Mouse (Mus musculus): ENCODE data around the gene Cd46. TPM values are rescaled to one million over a fixed set of nuclear protein-coding genes. Genes with fewer than 3 reads are reported as not detected.

The Cd46 gene
- total RNA-seq, 2 experiments from 2014 or later = 1.3 to 2.0 TPM

DNA sequence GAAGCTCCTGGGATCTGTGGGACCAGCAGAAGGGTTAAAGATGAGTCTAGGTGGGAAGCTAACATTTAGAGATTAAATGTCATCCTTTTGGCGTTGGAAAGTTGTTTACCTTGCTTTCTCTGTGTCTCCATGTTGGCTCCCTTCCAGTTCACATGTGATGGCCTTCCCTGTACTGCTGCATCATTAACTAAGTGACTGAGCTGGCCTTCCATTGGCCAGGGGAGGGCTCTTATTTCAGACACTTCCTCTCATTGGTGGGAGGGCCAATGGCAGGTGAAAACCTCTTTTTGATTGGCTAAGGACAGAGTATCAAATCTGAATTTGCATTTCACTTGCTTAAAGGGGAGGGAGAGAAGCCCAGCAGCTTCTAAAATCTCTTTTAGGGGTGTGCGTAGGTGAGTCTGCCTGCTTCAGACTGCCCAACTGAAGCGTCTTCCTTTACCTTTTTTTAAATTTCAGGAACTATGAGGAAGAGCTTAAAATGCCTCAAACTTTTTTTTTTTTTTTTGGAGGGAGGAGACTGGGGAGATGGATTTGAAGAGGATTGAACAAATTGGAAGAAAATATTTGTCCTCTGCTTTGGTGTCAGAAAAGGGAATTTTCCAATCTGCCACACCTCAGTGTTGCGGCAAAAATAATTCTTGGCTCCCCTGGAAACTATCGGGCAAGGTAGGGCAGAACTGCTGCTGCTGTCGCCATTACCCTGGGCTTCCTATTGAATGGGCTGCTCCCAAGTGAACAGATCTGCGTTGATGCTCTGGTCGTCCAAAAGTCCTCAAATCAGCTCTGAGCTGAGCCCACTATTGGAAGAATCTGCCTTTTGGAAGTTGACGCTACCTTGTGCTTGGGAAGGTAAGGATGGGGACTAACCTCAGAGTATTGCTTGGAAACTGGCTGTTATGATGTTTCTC lies 73.7 kb downstream of the Cd46 start:
- DNase-seq = peak; percentile 80

DNA sequence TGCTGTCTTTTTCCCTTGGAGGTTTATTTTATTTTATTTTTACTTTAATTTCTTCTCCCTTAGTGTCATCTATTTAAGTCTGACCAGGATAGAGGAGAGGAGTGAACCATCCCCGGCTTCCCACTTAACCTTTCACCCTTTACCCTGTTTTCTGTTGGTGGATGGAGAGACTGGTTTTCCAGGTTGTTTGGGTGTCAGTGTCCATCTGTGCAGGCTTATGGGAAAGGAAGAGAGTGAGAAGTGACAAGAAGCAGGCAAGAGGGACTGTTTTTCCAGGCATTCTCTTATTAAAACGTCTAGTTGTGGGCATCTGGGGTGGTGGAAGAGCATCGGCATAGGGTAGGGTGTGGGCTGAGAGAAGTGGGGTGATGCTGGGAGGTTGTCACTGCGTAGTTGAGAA lies 74.4 kb downstream of the Cd46 start:
- DNase-seq = no peak

DNA sequence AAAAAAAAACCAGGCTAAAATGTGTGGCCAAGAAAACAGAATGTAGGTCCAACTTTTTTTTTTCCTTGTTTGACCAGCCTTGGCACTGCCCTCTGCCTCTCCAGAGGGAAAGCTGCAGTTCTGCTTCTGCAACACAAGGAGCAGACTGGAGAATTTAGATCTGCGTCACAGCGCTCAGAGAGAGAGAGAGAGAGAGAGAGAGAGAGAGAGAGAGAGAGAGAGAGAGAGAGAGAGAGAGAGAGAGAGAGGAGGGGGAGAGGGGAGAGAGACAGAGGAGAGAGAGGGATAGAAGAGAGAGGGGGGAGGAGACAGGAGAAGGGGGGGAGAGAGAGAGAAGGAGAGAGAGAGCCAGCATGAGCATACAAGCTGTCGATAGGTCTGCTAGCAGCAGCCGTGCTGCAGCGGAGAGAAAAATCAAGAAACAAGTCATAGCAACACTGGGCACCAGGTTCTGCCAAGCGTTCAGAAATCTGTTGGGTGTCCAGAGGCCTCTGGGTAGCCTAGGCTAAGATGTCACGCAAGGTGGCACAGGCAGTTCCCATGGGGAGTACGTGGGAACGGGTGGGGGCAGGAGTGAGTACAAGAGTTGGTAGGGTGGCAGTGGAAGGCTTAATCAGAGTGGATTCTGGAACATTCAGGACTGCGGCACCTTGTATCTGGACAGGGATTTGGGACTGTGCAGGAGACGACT lies 75.1 kb downstream of the Cd46 start:
- DNase-seq = peak; percentile 59 to 71

- DNase-seq = no peak
Measured at GRCm38 (mm10) chr1:195015281-195015680, 76.8 kb downstream of the Cd46 start.

- DNase-seq = no peak
Measured at GRCm38 (mm10) chr1:195014201-195014885, 77.7 kb downstream of the Cd46 start.

GRCm38 (mm10) chr1:195012531-195012930 lies 79.5 kb downstream of the Cd46 start:
- DNase-seq = no peak

DNA sequence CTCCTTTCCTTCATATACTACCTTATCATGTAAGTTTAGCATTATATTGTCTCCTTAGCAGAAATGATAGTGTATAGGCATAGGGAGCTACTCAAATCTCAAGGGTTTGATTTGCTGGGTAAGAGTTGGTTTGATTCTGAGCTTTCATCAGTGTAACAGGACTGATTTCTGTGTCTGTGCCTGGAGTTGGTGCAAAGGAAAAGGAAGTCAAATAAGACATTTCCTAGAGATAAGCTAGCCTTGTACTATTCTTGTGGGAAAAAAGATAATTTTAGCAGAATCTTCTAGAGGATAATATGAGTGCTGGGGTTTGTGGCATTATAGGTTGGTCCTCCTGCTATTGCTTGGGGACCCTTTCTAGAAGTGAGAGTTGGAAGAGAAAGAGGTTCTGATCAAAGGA lies 85.8 kb downstream of the Cd46 start:
- DNase-seq = no peak

DNA sequence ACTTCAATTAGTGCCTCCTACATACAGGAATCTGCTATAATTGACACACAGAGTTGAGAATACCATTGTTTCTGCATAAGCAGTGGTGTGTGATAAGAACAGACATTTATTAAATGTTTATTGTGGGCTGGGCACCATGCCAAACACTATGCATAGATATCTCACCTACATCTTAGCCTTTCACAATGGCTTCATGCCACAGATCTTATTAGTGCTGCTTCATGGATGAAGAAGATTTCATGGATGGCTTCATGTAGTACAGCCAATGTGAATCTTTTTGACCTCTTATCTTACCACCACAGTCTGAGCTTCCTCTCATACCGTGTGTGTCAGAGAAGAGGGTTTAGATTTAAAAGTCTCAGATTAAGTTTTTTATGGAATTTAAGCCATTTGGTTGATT lies 87.9 kb downstream of the Cd46 start:
- DNase-seq = no peak

- DNase-seq = no peak
Measured at GRCm38 (mm10) chr1:195003328-195003727, 88.7 kb downstream of the Cd46 start.

DNA sequence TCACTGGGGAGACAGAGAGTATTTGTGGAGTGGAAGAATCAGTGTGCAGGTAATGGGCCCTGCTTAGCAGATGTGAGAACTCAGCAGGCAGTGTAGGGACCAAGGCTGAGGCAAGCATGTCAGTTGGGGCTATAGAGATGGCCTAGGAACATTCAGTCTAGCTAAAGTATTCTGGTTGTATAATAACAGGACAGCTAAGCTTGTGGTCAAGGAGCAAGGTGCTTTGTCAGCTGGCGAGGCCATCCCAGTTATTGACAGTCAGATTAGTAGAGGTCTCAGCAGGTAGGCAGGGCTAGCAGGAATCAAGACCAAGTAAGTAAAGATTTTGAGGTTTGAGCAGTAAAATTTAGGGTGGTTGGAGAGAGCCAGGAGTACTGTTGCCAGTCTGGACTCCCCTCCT lies 93.7 kb downstream of the Cd46 start:
- DNase-seq = no peak

DNA sequence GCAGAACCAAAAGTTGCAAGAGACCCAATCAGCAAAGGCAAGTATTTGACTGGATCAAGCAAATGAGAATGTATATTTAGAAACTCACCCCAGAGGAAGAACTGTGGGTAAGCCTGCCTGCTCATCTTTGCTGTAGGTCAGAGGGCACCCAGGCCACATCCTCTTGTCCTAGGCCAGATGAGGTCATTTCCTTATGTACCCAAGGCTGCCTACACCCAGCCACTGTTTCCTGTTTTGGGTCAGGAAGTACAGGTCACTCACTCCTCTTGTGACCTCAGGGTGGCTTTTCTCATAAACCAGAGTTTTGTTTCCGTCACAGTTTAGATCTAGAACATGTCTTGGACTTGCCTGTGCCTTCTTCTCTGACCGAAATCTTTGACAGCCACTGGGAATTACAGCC lies 96.9 kb downstream of the Cd46 start:
- DNase-seq = peak; percentile 56 to 65

DNA sequence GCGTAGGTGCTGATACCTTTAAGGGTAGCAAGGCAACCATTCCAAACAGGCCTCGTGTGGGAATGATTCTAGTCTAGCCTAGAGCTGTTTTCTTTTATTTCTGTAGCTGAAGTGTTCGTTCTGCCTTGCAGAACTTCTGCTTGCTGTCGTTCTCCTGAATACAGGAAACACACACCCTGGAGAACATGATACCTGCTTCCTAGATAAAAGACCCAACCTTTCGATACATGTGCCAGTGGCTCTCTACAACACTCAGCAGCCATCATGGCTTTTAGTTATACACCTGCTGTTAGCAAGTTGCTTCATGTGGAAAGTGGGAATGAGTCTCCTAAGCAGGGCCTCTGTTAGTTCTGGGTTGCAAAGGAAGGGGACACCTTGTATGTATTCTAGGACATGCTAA lies 97.8 kb downstream of the Cd46 start:
- no peak for DNase-seq

DNA sequence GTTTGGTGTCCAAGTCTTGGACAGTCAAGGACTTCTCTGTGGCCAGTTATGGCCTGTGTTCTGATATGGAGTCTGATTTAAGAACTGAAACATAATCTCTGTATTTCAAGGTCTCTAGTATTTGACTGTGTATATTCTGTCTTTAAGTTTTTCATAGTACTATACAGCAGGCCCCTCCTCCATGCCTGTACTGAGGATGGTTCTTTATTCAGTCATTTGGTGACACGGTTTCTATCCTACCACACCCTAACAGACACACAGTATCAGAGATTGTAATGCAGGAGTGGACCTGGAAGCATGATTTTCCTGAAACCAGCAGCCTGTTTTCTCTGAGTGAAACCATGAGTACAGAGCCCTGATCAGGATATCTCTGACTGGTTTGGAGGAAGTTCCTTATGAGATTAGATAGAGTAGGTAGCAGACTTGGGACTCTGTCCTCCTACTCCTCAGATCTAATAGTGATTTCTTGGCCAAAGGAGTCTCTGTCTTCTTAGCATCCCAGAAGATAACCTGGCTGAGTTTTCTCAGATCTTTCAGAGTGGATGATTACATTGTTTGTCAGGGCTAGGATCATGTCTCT lies 98.5 kb downstream of the Cd46 start:
- DNase-seq = no peak

- DNase-seq = no peak
Measured at GRCm38 (mm10) chr1:194992589-194993317, 99.3 kb downstream of the Cd46 start.

DNA sequence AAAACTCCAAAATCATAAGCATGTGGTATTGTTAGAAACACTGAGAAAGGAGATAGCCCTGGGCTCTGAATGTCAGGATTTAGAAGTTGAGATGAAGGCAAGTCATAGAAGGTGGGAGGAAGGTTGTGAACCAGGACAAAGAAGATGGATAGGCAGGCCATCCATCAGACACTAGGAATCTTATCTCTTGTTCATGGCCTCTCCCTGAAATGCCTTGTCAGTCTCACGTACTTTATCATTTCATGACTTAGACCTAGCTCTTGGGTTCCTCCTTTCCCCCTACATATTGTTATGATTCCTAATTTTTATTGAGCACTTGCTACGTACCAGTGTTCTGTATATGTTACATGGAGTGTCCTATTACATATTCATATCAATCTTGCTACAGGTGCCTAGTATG lies 100.4 kb downstream of the Cd46 start:
- no peak for DNase-seq

DNA sequence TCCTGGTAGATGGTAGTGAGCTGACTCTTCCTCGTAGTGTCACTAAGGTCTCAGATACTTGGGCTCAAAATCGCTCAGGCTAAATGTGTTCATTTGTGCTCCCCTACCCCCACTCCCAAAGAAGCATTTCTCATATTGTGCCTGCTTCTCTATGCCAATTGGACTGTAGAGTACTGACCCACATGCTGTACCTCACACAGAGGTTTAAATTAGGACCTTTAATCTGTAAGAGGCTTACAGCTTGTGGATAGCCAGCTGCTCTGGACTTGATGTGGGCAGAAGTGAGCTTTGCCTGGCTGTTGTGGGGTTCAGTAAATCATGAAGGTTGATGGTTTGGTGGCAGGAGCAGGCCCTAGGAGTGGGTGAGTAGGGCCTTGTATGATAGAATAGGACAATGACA lies 101.1 kb downstream of the Cd46 start:
- DNase-seq = no peak

- DNase-seq = no peak
Measured at GRCm38 (mm10) chr1:194989024-194989423, 103.0 kb downstream of the Cd46 start.

All from adrenal gland, postnatal 36 days (tissue).